Mouse (Mus musculus): ENCODE measurements around the gene Serpinh1. TPM values are rescaled to one million over a fixed set of nuclear protein-coding genes. Genes with fewer than 3 reads are reported as not detected.
A peak's percentile ranks its signal among the peaks of the same experiment; 100 is the strongest.

The Serpinh1 gene
- polyA plus RNA-seq, 1 experiment from 2014 or later: 232 TPM

GRCm38 (mm10) chr7:99360021-99360802 is 7.2 kb upstream of the Serpinh1 start:
- DNase-seq (ENCODE audit: low spot score) (peak; percentile 67), ATAC-seq (replicated peaks; ENCODE audit: low FRiP score) (peak; percentile 85)
- Histone ChIP-seq H3K4me2 (peak overlapping the region; percentile 17; the same call in 1 of the 2 replicates), H3K9me3 (ENCODE audit: control insufficient read depth, low read length) (no peaks in the 10 kb centered on the region), H3K27ac (ENCODE audit: low read depth, low read length) (peak overlapping the region; percentile 76), H3K27me3 (replicated peaks; ENCODE audit: control insufficient read depth, insufficient read depth, low read length) (no peaks in the 10 kb centered on the region; the same call in 1 of the 2 replicates), H3K36me3 (ENCODE audit: control insufficient read depth, insufficient read depth, low read length) (no peaks in the 10 kb centered on the region), H3K4me1 (replicated peaks; ENCODE audit: control insufficient read depth, insufficient read depth, low read length) (peaks cover 21% of the 10 kb centered on the region), H3K9ac (ENCODE audit: low read depth, low read length) (peak overlapping the region; percentile 35; the same call in 1 of the 2 replicates), H3K4me3 (ENCODE audit: low read depth, low read length) (no peak overlapping the region)
- 22% methylated on average over 10 of the region's 10 CpGs for WGBS

- Histone ChIP-seq H3K4me1 (replicated peaks; ENCODE audit: control insufficient read depth, insufficient read depth, low read length) (peaks cover 22% of the 10 kb centered on the region), H3K9me3 (ENCODE audit: control insufficient read depth, low read length) (no peaks in the 10 kb centered on the region), H3K9ac (ENCODE audit: low read depth, low read length) (no peak overlapping the region), H3K36me3 (ENCODE audit: control insufficient read depth, insufficient read depth, low read length) (no peaks in the 10 kb centered on the region), H3K4me2 (no peak overlapping the region), H3K27ac (ENCODE audit: low read depth, low read length) (no peak overlapping the region), H3K27me3 (replicated peaks; ENCODE audit: control insufficient read depth, insufficient read depth, low read length) (0 out of 2 replicates have a peak, but pooled peaks cover under 1% of the 10 kb centered on the region), H3K4me3 (ENCODE audit: low read depth, low read length) (no peak overlapping the region)
- 80% methylated on average over 8 of the region's 8 CpGs for WGBS
- no peak for ATAC-seq (replicated peaks; ENCODE audit: low FRiP score)
- DNase-seq (ENCODE audit: low spot score): no peak
Measured at GRCm38 (mm10) chr7:99358371-99358770, 5.3 kb upstream of the Serpinh1 start.

- H3K4me2 ChIP-seq: no peak overlapping the region
- H3K36me3 ChIP-seq (ENCODE audit: control insufficient read depth, insufficient read depth, low read length): no peaks in the 10 kb centered on the region
- no peaks in the 10 kb centered on the region for H3K9me3 ChIP-seq (ENCODE audit: control insufficient read depth, low read length)
- H3K4me3 ChIP-seq (ENCODE audit: low read depth, low read length): no peak overlapping the region
- DNase-seq (ENCODE audit: low spot score): no peak
- H3K27me3 ChIP-seq (replicated peaks; ENCODE audit: control insufficient read depth, insufficient read depth, low read length): peaks cover 11% of the 10 kb centered on the region
- no peak overlapping the region for H3K9ac ChIP-seq (ENCODE audit: low read depth, low read length)
- peaks cover 24% of the 10 kb centered on the region for H3K4me1 ChIP-seq (replicated peaks; ENCODE audit: control insufficient read depth, insufficient read depth, low read length)
- 0 out of 2 replicates have a peak overlapping the region, but pooled peaks have one; percentile 70 for H3K27ac ChIP-seq (ENCODE audit: low read depth, low read length)
- ATAC-seq (replicated peaks; ENCODE audit: low FRiP score): no peak
- WGBS: 61% methylated on average over 7 of the region's 7 CpGs
Measured at GRCm38 (mm10) chr7:99357201-99357600, 4.2 kb upstream of the Serpinh1 start.

GRCm38 (mm10) chr7:99356244-99356930 is 3.3 kb upstream of the Serpinh1 start:
- ATAC-seq (replicated peaks; ENCODE audit: low FRiP score) (no peak), DNase-seq (ENCODE audit: low spot score) (no peak)
- H3K36me3 ChIP-seq (ENCODE audit: control insufficient read depth, insufficient read depth, low read length): no peaks in the 10 kb centered on the region
- peaks cover 15% of the 10 kb centered on the region for H3K27me3 ChIP-seq (replicated peaks; ENCODE audit: control insufficient read depth, insufficient read depth, low read length)
- no peak overlapping the region for H3K4me3 ChIP-seq (ENCODE audit: low read depth, low read length)
- peak overlapping the region; percentile 18; the same call in 1 of the 2 replicates for H3K4me2 ChIP-seq
- H3K9ac ChIP-seq (ENCODE audit: low read depth, low read length): no peak overlapping the region
- 42% methylated on average over 9 of the region's 9 CpGs for WGBS
- H3K4me1 ChIP-seq (replicated peaks; ENCODE audit: control insufficient read depth, insufficient read depth, low read length): peaks cover 24% of the 10 kb centered on the region
- H3K27ac ChIP-seq (ENCODE audit: low read depth, low read length): peak overlapping the region; percentile 70
- H3K9me3 ChIP-seq (ENCODE audit: control insufficient read depth, low read length): no peaks in the 10 kb centered on the region

- peak overlapping the region; percentile 70 for H3K27ac ChIP-seq (ENCODE audit: low read depth, low read length)
Measured at GRCm38 (mm10) chr7:99355731-99356131, 2.7 kb upstream of the Serpinh1 start.

GRCm38 (mm10) chr7:99351802-99352517 is 1.1 kb downstream of the Serpinh1 start:
- Histone ChIP-seq H3K4me3 (ENCODE audit: low read depth, low read length) (peak overlapping the region; percentile 57), H3K4me2 (peak overlapping the region; percentile 57), H3K36me3 (ENCODE audit: control insufficient read depth, insufficient read depth, low read length) (peaks cover 15% of the 10 kb centered on the region), H3K27ac (ENCODE audit: low read depth, low read length) (peak overlapping the region; percentile 83), H3K4me1 (replicated peaks; ENCODE audit: control insufficient read depth, insufficient read depth, low read length) (peaks cover 17% of the 10 kb centered on the region), H3K9ac (ENCODE audit: low read depth, low read length) (peak overlapping the region; percentile 64), H3K9me3 (ENCODE audit: control insufficient read depth, low read length) (no peaks in the 10 kb centered on the region), H3K27me3 (replicated peaks; ENCODE audit: control insufficient read depth, insufficient read depth, low read length) (peaks cover 15% of the 10 kb centered on the region)
- WGBS: 10% methylated on average over 18 of the region's 18 CpGs
- DNase-seq (ENCODE audit: low spot score) (peak; percentile 48), ATAC-seq (replicated peaks; ENCODE audit: low FRiP score) (peak; percentile 23; the same call in 1 of the 2 replicates)

More at GRCm38 (mm10) chr7:99355731-99356131, 2.7 kb upstream of the Serpinh1 start:
- Histone ChIP-seq H3K36me3 (ENCODE audit: control insufficient read depth, insufficient read depth, low read length) (no peaks in the 10 kb centered on the region), H3K27me3 (replicated peaks; ENCODE audit: control insufficient read depth, insufficient read depth, low read length) (peaks cover 15% of the 10 kb centered on the region), H3K4me1 (replicated peaks; ENCODE audit: control insufficient read depth, insufficient read depth, low read length) (peaks cover 21% of the 10 kb centered on the region), H3K4me2 (peak overlapping the region; percentile 42), H3K4me3 (ENCODE audit: low read depth, low read length) (no peak overlapping the region), H3K9me3 (ENCODE audit: control insufficient read depth, low read length) (no peaks in the 10 kb centered on the region), H3K9ac (ENCODE audit: low read depth, low read length) (no peak overlapping the region)
- ATAC-seq (replicated peaks; ENCODE audit: low FRiP score): no peak
- WGBS: 32% methylated on average over 7 of the region's 7 CpGs
- DNase-seq (ENCODE audit: low spot score): peak; percentile 48

- 24% methylated on average over 12 of the region's 12 CpGs for WGBS
- Histone ChIP-seq H3K9me3 (ENCODE audit: control insufficient read depth, low read length) (no peaks in the 10 kb centered on the region), H3K27me3 (replicated peaks; ENCODE audit: control insufficient read depth, insufficient read depth, low read length) (peaks cover 15% of the 10 kb centered on the region), H3K4me1 (replicated peaks; ENCODE audit: control insufficient read depth, insufficient read depth, low read length) (peaks cover 12% of the 10 kb centered on the region), H3K27ac (ENCODE audit: low read depth, low read length) (peak overlapping the region; percentile 83), H3K4me2 (peak overlapping the region; percentile 57), H3K36me3 (ENCODE audit: control insufficient read depth, insufficient read depth, low read length) (peaks cover 15% of the 10 kb centered on the region), H3K4me3 (ENCODE audit: low read depth, low read length) (peak overlapping the region; percentile 57), H3K9ac (ENCODE audit: low read depth, low read length) (peak overlapping the region; percentile 64)
- ATAC-seq (replicated peaks; ENCODE audit: low FRiP score) (no peak), DNase-seq (ENCODE audit: low spot score) (no peak)
Measured at GRCm38 (mm10) chr7:99351104-99351801, 1.8 kb downstream of the Serpinh1 start.

Measured in liver, embryonic 11.5 days (tissue).